Mouse (Mus musculus) testis, adult 2 months (tissue): ENCODE data around the gene Ttbk2. TPM values are rescaled to one million over a fixed set of nuclear protein-coding genes. Genes with fewer than 3 reads are reported as not detected.
A peak's percentile ranks its signal among the peaks of the same experiment; 100 is the strongest.

Experiments
- H3K27ac ChIP-seq: fragments of 200-500 bp; 2 replicates; pipeline ENCODE4 v1.5.1; 2012; ENCODE audit warnings: low read depth, low read length; ENCODE audit not compliant: control insufficient read depth, insufficient read depth
- H3K27me3 ChIP-seq: fragments of 200-500 bp; 2 replicates; pipeline ENCODE4 v1.6.1; 2012; ENCODE audit warnings: mild to moderate bottlenecking, low read length, moderate library complexity; ENCODE audit not compliant: control insufficient read depth, insufficient read depth
- H3K36me3 ChIP-seq: fragments of 200-500 bp; 2 replicates; pipeline ENCODE4 v1.6.1; 2012; ENCODE audit warnings: mild to moderate bottlenecking, low read length; ENCODE audit not compliant: control insufficient read depth, insufficient read depth
- H3K4me1 ChIP-seq: fragments of 200-500 bp; 2 replicates; pipeline ENCODE4 v1.6.1; 2012; ENCODE audit warnings: low read length; ENCODE audit not compliant: control insufficient read depth, insufficient read depth
- H3K4me3 ChIP-seq: fragments of 200-500 bp; 2 replicates; pipeline ENCODE4 v1.5.1; 2012; ENCODE audit warnings: low read depth, mild to moderate bottlenecking, low read length, moderate library complexity, mixed read lengths; ENCODE audit not compliant: control insufficient read depth
- CTCF ChIP-seq: fragments of 200-500 bp; IDR thresholded peaks from 2 replicates; pipeline ENCODE4 v1.5.1; 2012; ENCODE audit warnings: low read depth, mild to moderate bottlenecking, inconsistent platforms, low read length, moderate library complexity; ENCODE audit not compliant: control insufficient read depth, insufficient read depth, insufficient replicate concordance
- POLR2A ChIP-seq: fragments of 200-500 bp; IDR thresholded peaks from 2 replicates; pipeline ENCODE4 v1.6.1; 2012; ENCODE audit warnings: low read depth, mild to moderate bottlenecking, inconsistent platforms, low read length, moderate library complexity; ENCODE audit not compliant: control insufficient read depth
- polyA plus RNA-seq: library from polyadenylated mRNA; depleted of rRNA; stranded (reverse); fragments of >200 nt; gene quantifications from 2 replicates; pipeline ENCODE4 v1.2.3, GENCODE M21; 2012; rRNA removed

Ttbk2 gene
- polyA plus RNA-seq, result 81.2 and 82.3 TPM in 2 replicates

DNA sequence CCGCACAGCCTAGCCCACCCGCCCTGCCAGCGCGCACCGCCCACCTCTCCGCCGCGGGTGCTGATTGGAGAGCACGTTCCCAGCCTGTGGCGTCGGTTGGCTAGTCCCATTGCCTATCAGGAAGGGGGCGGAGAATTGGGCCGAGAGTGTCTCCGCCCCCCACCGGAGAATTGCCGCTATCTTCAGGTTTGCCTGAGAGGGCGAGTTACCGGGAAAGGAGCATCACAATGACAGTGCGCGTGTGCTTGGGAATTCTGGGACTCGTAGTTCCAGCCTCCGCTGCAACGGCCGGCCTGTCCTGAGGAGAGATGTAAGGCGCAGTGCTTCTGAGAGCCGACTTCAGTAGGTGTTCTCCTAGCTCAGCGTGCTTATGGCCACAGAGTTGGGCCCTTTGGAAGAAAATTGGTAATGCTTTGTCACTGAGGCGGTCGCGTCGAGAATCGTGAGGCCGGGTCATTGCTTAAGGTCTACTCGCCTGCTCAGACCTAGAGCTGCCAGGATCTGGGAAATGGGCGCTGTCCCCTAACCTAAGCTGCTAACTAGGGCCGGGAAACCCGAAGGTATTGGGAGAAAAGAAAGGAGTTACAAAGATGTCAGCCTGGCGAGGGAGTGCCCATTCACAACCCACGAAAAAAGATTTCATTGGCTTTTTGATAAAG is at the start of gene Ttbk2:
Gene Ttbk2 (minus strand): TSS at position 181 of the 659 bp plus-strand sequence.
- H3K4me3 ChIP-seq, result peak within 1 kb of the TSS; percentile 91
- peak within 1 kb of the TSS; percentile 94 for H3K27ac ChIP-seq
- TF ChIP-seq POLR2A (peak; percentile 98), CTCF (no peak)
- H3K4me1 ChIP-seq, result no peaks in the 10 kb centered on the region
- H3K27me3 ChIP-seq, result no peaks in the 10 kb centered on the region
- H3K36me3 ChIP-seq, result no peaks in the 10 kb centered on the region; the same call in 1 of the 2 replicates

DNA sequence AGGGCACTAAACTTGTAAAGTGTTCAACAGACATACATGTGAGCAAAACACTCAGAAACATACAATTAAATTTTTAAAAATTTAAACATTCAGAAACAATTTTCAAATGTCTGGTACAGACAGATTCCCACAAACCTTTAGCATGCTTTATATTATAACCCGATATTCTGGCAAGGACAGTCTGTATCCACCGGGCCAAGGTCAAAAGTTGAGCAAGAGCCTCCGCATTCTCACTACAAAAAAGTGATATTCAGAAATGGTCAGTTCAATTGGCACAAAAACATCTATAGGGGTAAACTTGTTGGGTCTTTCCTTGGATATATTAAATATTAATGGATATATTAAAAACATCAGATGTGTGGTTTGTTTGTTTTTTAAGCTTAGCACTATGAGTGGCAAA is 46.0 kb upstream of the Ttbk2 start:
- Histone ChIP-seq H3K4me3 (no peak overlapping the region), H3K36me3 (no peaks in the 10 kb centered on the region; the same call in 1 of the 2 replicates), H3K4me1 (no peaks in the 10 kb centered on the region), H3K27ac (no peak overlapping the region), H3K27me3 (no peaks in the 10 kb centered on the region)
- TF ChIP-seq CTCF (no peak), POLR2A (no peak)

DNA sequence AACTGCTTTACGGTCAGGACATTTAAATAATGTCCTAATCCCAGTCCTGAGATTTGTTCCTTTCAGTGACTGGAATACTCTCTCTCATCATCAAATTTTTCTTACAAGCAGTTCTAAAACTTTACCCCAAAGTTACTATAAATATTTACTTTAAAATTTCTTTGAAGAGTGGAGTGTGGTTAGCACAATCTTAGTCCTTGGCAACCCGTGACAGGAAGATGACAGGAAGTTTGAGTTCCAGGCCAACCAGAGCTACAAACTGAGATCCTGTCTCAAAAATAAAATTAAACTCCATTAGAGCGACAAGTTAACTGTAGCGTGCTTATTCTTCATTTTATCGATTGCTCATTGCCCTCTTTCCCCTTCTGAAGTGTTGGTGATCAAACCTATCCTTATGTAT is 37.2 kb upstream of the Ttbk2 start:
- H3K4me1 ChIP-seq, result no peaks in the 10 kb centered on the region
- TF ChIP-seq CTCF, result no peak
- no peak for TF ChIP-seq POLR2A
- H3K4me3 ChIP-seq, result no peak overlapping the region
- no peaks in the 10 kb centered on the region for H3K27me3 ChIP-seq
- H3K36me3 ChIP-seq, result no peaks in the 10 kb centered on the region
- no peak overlapping the region for H3K27ac ChIP-seq

DNA sequence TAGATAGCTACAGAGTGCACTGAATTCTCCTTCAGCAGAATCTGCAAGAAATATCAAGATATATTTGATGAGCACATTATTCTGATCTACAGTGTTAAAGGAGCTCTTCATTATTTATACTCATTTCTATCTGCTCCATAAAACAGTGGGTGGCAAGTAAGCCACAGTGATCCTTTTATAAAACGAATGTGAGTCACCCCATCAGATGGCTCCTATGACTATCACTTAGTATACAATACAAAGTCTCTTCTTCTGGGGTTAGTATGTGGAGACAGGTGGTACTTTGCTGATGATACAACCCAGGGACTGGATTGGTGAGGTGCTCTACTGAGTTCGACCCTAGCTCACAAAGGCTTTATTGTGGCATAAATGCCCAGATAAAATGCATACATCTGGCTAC is 22.8 kb upstream of the Ttbk2 start:
- Histone ChIP-seq H3K4me3 (no peak overlapping the region), H3K27ac (no peak overlapping the region), H3K27me3 (no peaks in the 10 kb centered on the region), H3K4me1 (no peaks in the 10 kb centered on the region), H3K36me3 (no peaks in the 10 kb centered on the region; the same call in 1 of the 2 replicates)
- TF ChIP-seq CTCF (no peak), POLR2A (no peak)

DNA sequence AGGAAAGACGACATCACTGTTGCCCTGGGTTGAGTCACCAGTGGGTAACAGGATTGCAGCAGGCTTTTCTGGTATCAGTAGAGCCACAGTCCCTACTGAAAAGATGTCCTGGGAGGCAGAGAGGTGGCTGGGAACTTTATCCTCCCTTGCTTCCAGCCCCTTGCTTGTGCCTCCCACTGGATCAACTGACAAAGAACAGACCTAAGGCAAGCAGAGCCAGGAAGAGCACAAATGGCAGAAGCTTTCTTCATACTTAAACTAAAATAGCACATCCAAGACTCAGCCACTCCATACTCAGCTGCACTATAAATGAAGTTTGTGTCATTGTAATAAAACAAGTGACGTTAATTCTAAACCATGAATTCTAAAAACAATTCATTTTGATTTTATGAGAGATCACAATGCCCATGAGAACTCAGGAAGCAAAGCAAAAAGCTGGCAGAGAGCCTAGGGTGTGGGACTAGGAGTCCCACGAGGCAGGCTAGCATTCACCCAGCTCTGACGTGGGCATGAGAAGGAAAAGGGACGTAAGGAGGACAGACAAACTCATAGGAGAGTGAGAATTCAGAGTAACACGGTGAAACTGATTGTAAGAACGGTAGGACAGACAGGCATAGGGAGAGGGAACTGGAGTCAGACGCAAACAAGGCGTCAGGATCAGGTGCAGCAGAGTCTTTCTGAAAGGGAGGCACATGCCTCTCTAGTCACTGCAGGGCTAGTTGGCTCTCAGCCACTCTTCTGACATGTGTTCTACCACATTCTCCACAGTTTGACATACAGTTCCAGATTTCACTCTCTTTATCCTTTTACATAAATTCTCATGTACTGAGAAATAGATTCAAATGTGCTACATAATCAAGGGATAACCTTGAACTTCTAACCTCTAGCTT is 21.3 kb upstream of the Ttbk2 start:
- Histone ChIP-seq H3K4me3 (no peak overlapping the region), H3K27me3 (no peaks in the 10 kb centered on the region), H3K4me1 (no peaks in the 10 kb centered on the region), H3K36me3 (no peaks in the 10 kb centered on the region; the same call in 1 of the 2 replicates), H3K27ac (peak overlapping the region; percentile 37)
- TF ChIP-seq CTCF, result no peak
- TF ChIP-seq POLR2A, result no peak

DNA sequence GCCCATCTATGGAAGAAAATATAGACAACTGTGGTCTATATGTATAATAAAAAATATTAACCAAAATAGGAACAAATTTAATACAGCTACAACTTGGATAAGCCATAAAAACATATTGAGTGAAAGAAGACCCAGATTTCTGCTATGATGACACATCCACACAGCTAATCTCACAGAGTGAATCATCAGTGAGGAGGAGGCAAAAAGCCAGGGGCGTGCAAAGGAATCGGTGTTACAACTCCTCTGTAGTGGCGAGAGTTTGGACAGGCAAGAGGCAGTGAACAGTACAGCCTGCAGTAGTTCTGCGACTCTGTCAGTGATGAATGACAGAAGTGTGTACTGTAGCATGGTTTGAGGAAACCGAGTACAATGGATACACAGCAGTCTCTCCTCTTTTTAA is 16.9 kb upstream of the Ttbk2 start:
- TF ChIP-seq POLR2A, result no peak
- no peak for TF ChIP-seq CTCF

DNA sequence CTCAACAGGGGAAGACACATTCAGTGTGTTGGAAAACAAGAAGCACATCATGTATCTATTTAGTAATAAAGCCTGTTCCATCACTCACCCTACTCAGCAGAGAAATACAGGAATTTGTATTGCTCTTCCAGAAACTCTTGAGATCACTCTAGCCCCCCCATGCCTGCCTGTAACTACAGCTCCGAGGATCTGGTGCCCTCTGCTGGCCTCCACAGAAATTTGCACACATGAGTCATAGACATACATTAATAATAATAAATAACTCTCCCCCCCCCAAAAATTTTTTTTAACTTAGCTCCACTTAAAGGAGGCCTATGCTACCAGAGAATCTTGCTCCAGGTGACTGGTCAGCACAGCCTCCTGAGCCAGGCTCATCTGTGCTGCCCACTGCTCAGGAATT is 16.2 kb upstream of the Ttbk2 start:
- Histone ChIP-seq H3K4me3 (no peak overlapping the region), H3K27ac (no peak overlapping the region), H3K36me3 (no peaks in the 10 kb centered on the region), H3K27me3 (no peaks in the 10 kb centered on the region), H3K4me1 (no peaks in the 10 kb centered on the region)
- TF ChIP-seq POLR2A (no peak), CTCF (peak; percentile 16; the same call in 1 of the 2 replicates)

More for the DNA sequence above, 16.9 kb upstream of the Ttbk2 start:
- no peaks in the 10 kb centered on the region for H3K27me3 ChIP-seq
- H3K36me3 ChIP-seq, result no peaks in the 10 kb centered on the region
- H3K4me3 ChIP-seq, result no peak overlapping the region
- H3K4me1 ChIP-seq, result no peaks in the 10 kb centered on the region
- no peak overlapping the region for H3K27ac ChIP-seq
